15 mouse cellular contexts compared by ENCODE assay signal in genomic region chr5:88595537-88596455, GRCm38 (mm10). TPM values are rescaled to one million over a fixed set of nuclear protein-coding genes. Genes with fewer than 3 reads are reported as not detected.
DNase-seq lines count a peak whose midpoint lies in the region; ATAC-seq and TF ChIP-seq lines count a peak whose summit lies in the region.
"Had no signal": no experiment of that assay in that cellular context is flagged by ENCODE, and none has a peak within 500 bp of the region (broad histone marks: within the 10 kb centered on the region; RNA-seq: fewer than 3 reads in every experiment).

No protein-coding gene starts in this region.

- no peak overlapping the region for H3K27ac ChIP-seq in stomach, embryonic 15.5 days
- no peak overlapping the region for H3K27ac ChIP-seq in stomach, postnatal 0 days (replicated peaks)
- no peak overlapping the region for H3K27ac ChIP-seq in liver, embryonic 13.5 days
- no peak overlapping the region for H3K27ac ChIP-seq in hindbrain, embryonic 13.5 days
- H3K27ac ChIP-seq: embryonic facial prominence, embryonic 15.5 days; forebrain, embryonic 15.5 days; hindbrain, embryonic 12.5 days; limb, embryonic 12.5 days; midbrain, embryonic 12.5 days had no signal

- no peak overlapping the region for H3K4me2 ChIP-seq in stomach, embryonic 15.5 days
- H3K4me2 ChIP-seq in stomach, postnatal 0 days (replicated peaks; ENCODE audit: low read depth): no peak overlapping the region
- 0 out of 2 replicates have a peak overlapping the region, but pooled peaks have one; percentile 8 for H3K4me2 ChIP-seq in liver, embryonic 13.5 days
- no peak overlapping the region for H3K4me2 ChIP-seq in hindbrain, embryonic 13.5 days
- H3K4me2 ChIP-seq: embryonic facial prominence, embryonic 15.5 days; forebrain, embryonic 15.5 days; hindbrain, embryonic 12.5 days; limb, embryonic 12.5 days; midbrain, embryonic 12.5 days had no signal

- H3K9ac ChIP-seq in stomach, embryonic 15.5 days: no peak overlapping the region
- H3K9ac ChIP-seq in stomach, postnatal 0 days (ENCODE audit: low read length): no peak overlapping the region
- H3K9ac ChIP-seq in liver, embryonic 13.5 days: no peak overlapping the region
- no peak overlapping the region for H3K9ac ChIP-seq in hindbrain, embryonic 13.5 days
- H3K9ac ChIP-seq: embryonic facial prominence, embryonic 15.5 days; forebrain, embryonic 15.5 days; hindbrain, embryonic 12.5 days; limb, embryonic 12.5 days; midbrain, embryonic 12.5 days had no signal

- no peaks in the 10 kb centered on the region for H3K27me3 ChIP-seq in stomach, embryonic 15.5 days (replicated peaks)
- H3K27me3 ChIP-seq in stomach, postnatal 0 days (ENCODE audit: control insufficient read depth, insufficient read depth, low read length): no peaks in the 10 kb centered on the region
- H3K27me3 ChIP-seq in liver, embryonic 13.5 days: no peaks in the 10 kb centered on the region
- no peaks in the 10 kb centered on the region for H3K27me3 ChIP-seq in hindbrain, embryonic 13.5 days
- H3K27me3 ChIP-seq: embryonic facial prominence, embryonic 15.5 days; forebrain, embryonic 15.5 days; hindbrain, embryonic 12.5 days; limb, embryonic 12.5 days; midbrain, embryonic 12.5 days had no signal

- no peaks in the 10 kb centered on the region for H3K9me3 ChIP-seq in stomach, embryonic 15.5 days
- H3K9me3 ChIP-seq in stomach, postnatal 0 days (ENCODE audit: control insufficient read depth, low read length): no peaks in the 10 kb centered on the region
- no peaks in the 10 kb centered on the region for H3K9me3 ChIP-seq in liver, embryonic 13.5 days (replicated peaks)
- H3K9me3 ChIP-seq in hindbrain, embryonic 13.5 days: no peaks in the 10 kb centered on the region
- H3K9me3 ChIP-seq: embryonic facial prominence, embryonic 15.5 days; forebrain, embryonic 15.5 days; hindbrain, embryonic 12.5 days; limb, embryonic 12.5 days; midbrain, embryonic 12.5 days had no signal

- H3K4me1 ChIP-seq in stomach, embryonic 15.5 days: no peaks in the 10 kb centered on the region
- H3K4me1 ChIP-seq in stomach, postnatal 0 days (replicated peaks; ENCODE audit: control insufficient read depth, insufficient read depth): no peaks in the 10 kb centered on the region
- H3K4me1 ChIP-seq in liver, embryonic 13.5 days (replicated peaks): peaks cover 24% of the 10 kb centered on the region
- H3K4me1 ChIP-seq in hindbrain, embryonic 13.5 days (replicated peaks): 0 out of 2 replicates have a peak, but pooled peaks cover 3% of the 10 kb centered on the region
- H3K4me1 ChIP-seq: forebrain, embryonic 15.5 days; hindbrain, embryonic 12.5 days; limb, embryonic 12.5 days; midbrain, embryonic 12.5 days had no signal

- no peaks in the 10 kb centered on the region for H3K36me3 ChIP-seq in stomach, embryonic 15.5 days
- no peaks in the 10 kb centered on the region for H3K36me3 ChIP-seq in stomach, postnatal 0 days (ENCODE audit: control insufficient read depth, insufficient read depth, low read length)
- H3K36me3 ChIP-seq in liver, embryonic 13.5 days: no peaks in the 10 kb centered on the region
- H3K36me3 ChIP-seq in hindbrain, embryonic 13.5 days: peaks cover 36% of the 10 kb centered on the region
- H3K36me3 ChIP-seq: embryonic facial prominence, embryonic 15.5 days; limb, embryonic 12.5 days had no signal

- no peak for TF ChIP-seq CTCF in stomach, postnatal 0 days (IDR thresholded peaks at IDR 0.05; ENCODE audit: low read depth)

- no peak for TF ChIP-seq EP300 in stomach, postnatal 0 days (optimal IDR thresholded peaks at IDR 0.05)

- 0 out of 2 replicates have a peak, but pooled peaks have one; percentile 45 for ATAC-seq in stomach, embryonic 15.5 days (ENCODE audit: insufficient read depth, low FRiP score, low read depth)
- no peak for ATAC-seq in stomach, postnatal 0 days (ENCODE audit: low FRiP score, low TSS enrichment)
- ATAC-seq in liver, embryonic 13.5 days (ENCODE audit: low read depth): no peak
- no peak for ATAC-seq in hindbrain, embryonic 13.5 days (ENCODE audit: low FRiP score)
- ATAC-seq: forebrain, embryonic 15.5 days had no signal

- WGBS in stomach, embryonic 15.5 days: 70% methylated on average over 5 of the region's 5 CpGs
- 59% methylated on average over 5 of the region's 5 CpGs for WGBS in stomach, postnatal 0 days
- 48% methylated on average over 5 of the region's 5 CpGs for WGBS in liver, embryonic 13.5 days (ENCODE audit: insufficient replicate concordance)
- 88% methylated on average over 5 of the region's 5 CpGs for WGBS in hindbrain, embryonic 13.5 days

- no peak overlapping the region for H3K4me3 ChIP-seq in stomach, embryonic 15.5 days (replicated peaks)
- H3K4me3 ChIP-seq in stomach, postnatal 0 days (ENCODE audit: low read depth, low read length): no peak overlapping the region
- H3K4me3 ChIP-seq in liver, embryonic 13.5 days (replicated peaks): no peak overlapping the region
- H3K4me3 ChIP-seq in hindbrain, embryonic 13.5 days: no peak overlapping the region
- H3K4me3 ChIP-seq: embryonic facial prominence, embryonic 15.5 days; forebrain, embryonic 15.5 days; hindbrain, embryonic 12.5 days; limb, embryonic 12.5 days; midbrain, embryonic 12.5 days had no signal

- DNase-seq in adrenal gland, postnatal 36 days: peak; percentile 15 to 36
- DNase-seq in adrenal gland, postnatal 4 days (ENCODE audit: low spot score in 2 of 2): no peak
- DNase-seq in stomach, postnatal 0 days (ENCODE audit: low spot score): no peak
- DNase-seq in liver, embryonic 13.5 days: no peak
- DNase-seq in right cerebral cortex, adult 2 months (ENCODE audit: low spot score in 2 of 2): no peak
- no peak for DNase-seq in embryo, embryonic 10.5 days (ENCODE audit: low spot score)
- DNase-seq: cerebellum, postnatal 14 days; thymus, postnatal 14 days had no signal

RNA-seq across cellular contexts. Expression of gene Rufy3, which starts 31.0 kb away (rescaled TPM):
- total RNA-seq in adrenal gland, postnatal 36 days (2021): 10 to 100 TPM; 22.2 to 30.7 TPM
- 10 to 100 TPM; 48.8 to 49.6 TPM for total RNA-seq in adrenal gland, postnatal 4 days (2021)
- polyA plus RNA-seq in stomach, embryonic 15.5 days (2015; fragmentation: Nextera tagmentation; extraction: Ambion mirVana): 16.8 and 18.3 TPM in 2 replicates
- 9.8 and 10.3 TPM in 2 replicates for polyA plus RNA-seq in stomach, postnatal 0 days (2015; fragmentation: Nextera tagmentation; extraction: Ambion mirVana)
- polyA plus RNA-seq in liver, embryonic 13.5 days (2015; fragmentation: Nextera tagmentation; extraction: Ambion mirVana): 3.7 and 4.5 TPM in 2 replicates
- 299 and 313 TPM in 2 replicates for polyA plus RNA-seq in hindbrain, embryonic 13.5 days (2015; fragmentation: Nextera tagmentation; extraction: Ambion mirVana)

RNA-seq across cellular contexts. Expression of gene Utp3, which starts 41.5 kb away (rescaled TPM):
- 10 to 100 TPM; 32.5 to 34.2 TPM for total RNA-seq in adrenal gland, postnatal 36 days (2021)
- total RNA-seq in adrenal gland, postnatal 4 days (2021): 10 to 100 TPM; 37.4 to 39.1 TPM
- 62.6 and 65.5 TPM in 2 replicates for polyA plus RNA-seq in stomach, embryonic 15.5 days (2015; fragmentation: Nextera tagmentation; extraction: Ambion mirVana)
- polyA plus RNA-seq in stomach, postnatal 0 days (2015; fragmentation: Nextera tagmentation; extraction: Ambion mirVana): 34.5 and 34.9 TPM in 2 replicates
- polyA plus RNA-seq in liver, embryonic 13.5 days (2015; fragmentation: Nextera tagmentation; extraction: Ambion mirVana): 45.8 and 50.6 TPM in 2 replicates
- 57.0 and 57.5 TPM in 2 replicates for polyA plus RNA-seq in hindbrain, embryonic 13.5 days (2015; fragmentation: Nextera tagmentation; extraction: Ambion mirVana)

Comparison
In these comparisons a context has a peak if more than half of its experiments do, and no peak if none do; other contexts are left out.
1. DNase-seq: peak in adrenal gland, postnatal 36 days (2 of 2); none in adrenal gland, postnatal 4 days (0 of 2), stomach, postnatal 0 days (single experiment), liver, embryonic 13.5 days (single experiment), right cerebral cortex, adult 2 months (0 of 2) and embryo, embryonic 10.5 days (single experiment).
2. RNA of gene Rufy3, which starts 31.0 kb away (polyA plus RNA-seq): 299 to 313 TPM in hindbrain, embryonic 13.5 days; 16.8 to 18.3 TPM in stomach, embryonic 15.5 days, 9.8 to 10.3 TPM in stomach, postnatal 0 days and 3.7 to 4.5 TPM in liver, embryonic 13.5 days; every median in the first group is over 10 times any median in the second.